ENCODE assay signal across 22 mouse cellular contexts in the genomic region with DNA sequence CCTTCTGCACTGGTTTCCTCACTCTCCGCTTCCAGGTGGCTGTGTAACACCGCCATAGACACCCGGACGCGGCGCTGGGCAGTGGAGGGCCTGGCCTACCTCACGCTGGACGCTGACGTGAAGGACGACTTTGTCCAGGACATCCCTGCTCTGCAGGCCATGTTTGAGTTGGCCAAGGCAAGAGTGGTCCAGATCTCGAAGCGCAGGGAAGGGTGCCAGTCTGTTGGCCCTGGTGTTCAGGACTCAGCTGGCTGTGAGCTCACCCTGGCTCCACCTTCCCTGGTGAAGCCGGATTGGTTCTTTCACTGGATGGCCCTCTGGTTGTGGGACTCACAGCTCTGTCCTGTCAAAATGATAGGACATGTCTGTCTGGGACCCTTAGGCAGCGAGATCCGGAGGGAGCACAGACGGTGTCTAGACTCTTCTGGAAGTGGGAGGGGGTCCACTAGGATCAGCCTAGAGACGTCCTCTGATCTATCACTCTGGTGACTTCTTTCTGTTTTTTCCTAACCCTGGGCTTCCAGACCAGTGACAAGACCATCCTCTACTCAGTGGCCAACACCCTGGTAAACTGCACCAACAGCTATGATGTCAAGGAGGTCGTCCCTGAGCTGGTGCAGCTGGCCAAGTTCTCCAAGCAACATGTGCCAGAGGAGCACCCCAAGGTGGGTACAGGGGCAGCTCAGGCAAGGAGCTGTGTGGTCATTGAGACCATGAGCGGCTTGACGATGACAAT. TPM values are rescaled to one million over a fixed set of nuclear protein-coding genes. Genes with fewer than 3 reads are reported as not detected.
DNase-seq lines count a peak whose midpoint lies in the region; ATAC-seq and TF ChIP-seq lines count a peak whose summit lies in the region.
"Had no signal": no experiment of that assay in that cellular context is flagged by ENCODE, and none has a peak within 500 bp of the region (broad histone marks: within the 10 kb centered on the region; RNA-seq: fewer than 3 reads in every experiment).

No protein-coding gene starts in this region.

- no peak overlapping the region for H3K4me3 ChIP-seq in hindbrain, embryonic 11.5 days (ENCODE audit: low read depth, low read length)
- no peak overlapping the region for H3K4me3 ChIP-seq in hindbrain, embryonic 13.5 days
- H3K4me3 ChIP-seq in G1E (ENCODE audit: low read depth, low read length): peak overlapping the region; percentile 21; the same call in 1 of the 2 replicates
- H3K4me3 ChIP-seq: left cerebral cortex, adult 2 months; limb, embryonic 12.5 days; myocyte had no signal

- H3K9ac ChIP-seq in hindbrain, embryonic 11.5 days (ENCODE audit: low read depth, low read length): no peak overlapping the region
- no peak overlapping the region for H3K9ac ChIP-seq in hindbrain, embryonic 13.5 days
- H3K9ac ChIP-seq: forebrain, embryonic 13.5 days; limb, embryonic 12.5 days; midbrain, embryonic 12.5 days had no signal

- H3K27me3 ChIP-seq in hindbrain, embryonic 11.5 days (ENCODE audit: control insufficient read depth, insufficient read depth, low read length): peaks cover 36% of the 10 kb centered on the region
- H3K27me3 ChIP-seq in hindbrain, embryonic 13.5 days: peaks cover 69% of the 10 kb centered on the region
- H3K27me3 ChIP-seq in G1E (ENCODE audit: insufficient read depth, low read length): no peaks in the 10 kb centered on the region; the same call in 1 of the 2 replicates

- H3K4me2 ChIP-seq in hindbrain, embryonic 11.5 days (replicated peaks; ENCODE audit: low read depth, low read length): no peak overlapping the region
- no peak overlapping the region for H3K4me2 ChIP-seq in hindbrain, embryonic 13.5 days

- no peak overlapping the region for H3K27ac ChIP-seq in hindbrain, embryonic 11.5 days (ENCODE audit: low read depth, low read length)
- H3K27ac ChIP-seq in hindbrain, embryonic 13.5 days: no peak overlapping the region
- H3K27ac ChIP-seq: forebrain, embryonic 13.5 days; left cerebral cortex, adult 2 months; limb, embryonic 12.5 days; midbrain, embryonic 12.5 days had no signal

- H3K4me1 ChIP-seq in hindbrain, embryonic 11.5 days (replicated peaks; ENCODE audit: control insufficient read depth, insufficient read depth, low read length): 0 out of 2 replicates have a peak, but pooled peaks cover 2% of the 10 kb centered on the region
- H3K4me1 ChIP-seq in hindbrain, embryonic 13.5 days (replicated peaks): peaks cover 22% of the 10 kb centered on the region
- H3K4me1 ChIP-seq in G1E (ENCODE audit: insufficient read depth, low read depth, low read length): no peaks in the 10 kb centered on the region

- H3K9me3 ChIP-seq in hindbrain, embryonic 11.5 days (ENCODE audit: control insufficient read depth, low read length): no peaks in the 10 kb centered on the region
- no peaks in the 10 kb centered on the region for H3K9me3 ChIP-seq in hindbrain, embryonic 13.5 days
- H3K9me3 ChIP-seq in G1E (replicated peaks): peaks cover 44% of the 10 kb centered on the region
- H3K9me3 ChIP-seq: forebrain, embryonic 13.5 days; limb, embryonic 12.5 days; midbrain, embryonic 12.5 days had no signal

- TF ChIP-seq CTCF in G1E (IDR thresholded peaks at IDR 0.05; ENCODE audit: low read depth, low read length): no peak

- no peaks in the 10 kb centered on the region for H3K36me3 ChIP-seq in hindbrain, embryonic 11.5 days (ENCODE audit: control insufficient read depth, insufficient read depth, low read length)
- no peaks in the 10 kb centered on the region for H3K36me3 ChIP-seq in hindbrain, embryonic 13.5 days
- H3K36me3 ChIP-seq in G1E (replicated peaks): no peaks in the 10 kb centered on the region
- H3K36me3 ChIP-seq: limb, embryonic 12.5 days; midbrain, embryonic 12.5 days had no signal

- WGBS in hindbrain, embryonic 11.5 days: 32% methylated on average over 20 of the region's 20 CpGs
- WGBS in hindbrain, embryonic 13.5 days: 27% methylated on average over 20 of the region's 20 CpGs

- no peak for ATAC-seq in hindbrain, embryonic 11.5 days (ENCODE audit: low FRiP score)
- ATAC-seq in hindbrain, embryonic 13.5 days (ENCODE audit: low FRiP score): no peak
- no peak for ATAC-seq in G1E (ENCODE audit: extremely low read depth, insufficient number of reproducible peaks, low FRiP score, poor library complexity, severe bottlenecking)
- ATAC-seq in hematopoietic stem cell, adult 5-6 weeks (replicated peaks in 1 of 2; ENCODE audit: insufficient read depth in 1 of 2, low FRiP score in 2 of 2, low TSS enrichment in 1 of 2, low read depth in 1 of 2, poor library complexity in 2 of 2, severe bottlenecking in 2 of 2): peak; percentile 16 to 27; a peak in 1 of 4 replicates
- ATAC-seq: forebrain, embryonic 13.5 days; hindbrain, embryonic 16.5 days; intestine, postnatal 0 days had no signal

- peak; percentile 49 to 67 for DNase-seq in cerebellum, postnatal 10 days
- no peak for DNase-seq in cerebellum, postnatal 36 days
- peak; percentile 16 for DNase-seq in hindbrain, embryonic 11.5 days (ENCODE audit: low spot score)
- DNase-seq in G1E (ENCODE audit: low spot score): no peak
- DNase-seq in spleen, postnatal 36 days (ENCODE audit: low spot score in 2 of 2): no peak
- DNase-seq in spleen, postnatal 14 days (ENCODE audit: low spot score in 2 of 2): no peak
- DNase-seq: cerebellum, adult 11 months; kidney, postnatal 25 days; right cerebral cortex, adult 18-20 months; spleen, adult 18-20 months; thymus, postnatal 14 days had no signal

RNA-seq across cellular contexts. Expression of a gene that starts 18.7 kb away (rescaled TPM):
- polyA plus RNA-seq in hindbrain, embryonic 11.5 days (2014; fragmentation: Nextera tagmentation; extraction: Ambion mirVana): 0.42 and 0.45 TPM in 2 replicates
- 1.2 and 1.3 TPM in 2 replicates for polyA plus RNA-seq in hindbrain, embryonic 13.5 days (2015; fragmentation: Nextera tagmentation; extraction: Ambion mirVana)
- 0.38 TPM in 1 of 2 replicates, not detected in the other for total RNA-seq in G1E (2014; fragmentation: Nextera tagmentation)
- total RNA-seq in G1E (2017): 0.12 and 0.33 TPM in 2 replicates
- polyA plus RNA-seq in G1E (2012): 0.01 and 0.02 TPM in 2 replicates
- total RNA-seq in hematopoietic stem cell, adult 5-6 weeks (2017): 0.15 and 1.6 TPM in 2 replicates
- total RNA-seq: neutrophil, adult 5-6 weeks had no signal

RNA-seq across cellular contexts. Expression of a gene that starts 20.9 kb away (rescaled TPM):
- polyA plus RNA-seq in hindbrain, embryonic 11.5 days (2014; fragmentation: Nextera tagmentation; extraction: Ambion mirVana): 19.8 and 22.9 TPM in 2 replicates
- polyA plus RNA-seq in hindbrain, embryonic 13.5 days (2015; fragmentation: Nextera tagmentation; extraction: Ambion mirVana): 27.3 and 35.3 TPM in 2 replicates
- total RNA-seq in G1E (2014; fragmentation: Nextera tagmentation): 27.6 and 38.6 TPM in 2 replicates
- total RNA-seq in G1E (2017): 18.6 and 23.2 TPM in 2 replicates
- 92.9 and 93.8 TPM in 2 replicates for polyA plus RNA-seq in G1E (2012)
- 28.5 and 30.5 TPM in 2 replicates for total RNA-seq in hematopoietic stem cell, adult 5-6 weeks (2017)

RNA-seq across cellular contexts. Expression of a gene that starts 22.1 kb away (rescaled TPM):
- 0.85 and 1.3 TPM in 2 replicates for polyA plus RNA-seq in hindbrain, embryonic 11.5 days (2014; fragmentation: Nextera tagmentation; extraction: Ambion mirVana)
- polyA plus RNA-seq in hindbrain, embryonic 13.5 days (2015; fragmentation: Nextera tagmentation; extraction: Ambion mirVana): 1.00 and 1.0 TPM in 2 replicates
- 3.8 and 9.1 TPM in 2 replicates for total RNA-seq in G1E (2014; fragmentation: Nextera tagmentation)
- total RNA-seq in G1E (2017): 5.5 and 7.7 TPM in 2 replicates
- 0.28 and 0.33 TPM in 2 replicates for polyA plus RNA-seq in G1E (2012)
- 14.1 and 30.8 TPM in 2 replicates for total RNA-seq in hematopoietic stem cell, adult 5-6 weeks (2017)

RNA-seq across cellular contexts. Expression of a gene that starts 37.1 kb away (rescaled TPM):
- polyA plus RNA-seq in hindbrain, embryonic 11.5 days (2014; fragmentation: Nextera tagmentation; extraction: Ambion mirVana): 0.09 and 0.22 TPM in 2 replicates
- polyA plus RNA-seq in hindbrain, embryonic 13.5 days (2015; fragmentation: Nextera tagmentation; extraction: Ambion mirVana): 0.71 and 0.80 TPM in 2 replicates
- total RNA-seq in G1E (2014; fragmentation: Nextera tagmentation): not detected in 2 replicates
- 0.05 TPM in 1 of 2 replicates, not detected in the other for total RNA-seq in G1E (2017)
- not detected in 2 replicates for polyA plus RNA-seq in G1E (2012)
- total RNA-seq in hematopoietic stem cell, adult 5-6 weeks (2017): not detected in 2 replicates
- total RNA-seq: left cerebral cortex, adult 2 months; neutrophil, adult 5-6 weeks had no signal
- polyA plus RNA-seq: cortical plate, adult 2 months had no signal

RNA-seq across cellular contexts. Expression of a gene that starts 38.7 kb away (rescaled TPM):
- polyA plus RNA-seq in hindbrain, embryonic 11.5 days (2014; fragmentation: Nextera tagmentation; extraction: Ambion mirVana): 14.6 and 15.7 TPM in 2 replicates
- polyA plus RNA-seq in hindbrain, embryonic 13.5 days (2015; fragmentation: Nextera tagmentation; extraction: Ambion mirVana): 12.3 and 13.4 TPM in 2 replicates
- 21.3 and 24.6 TPM in 2 replicates for total RNA-seq in G1E (2014; fragmentation: Nextera tagmentation)
- total RNA-seq in G1E (2017): 13.4 and 16.0 TPM in 2 replicates
- 10.3 and 13.6 TPM in 2 replicates for polyA plus RNA-seq in G1E (2012)
- total RNA-seq in hematopoietic stem cell, adult 5-6 weeks (2017): 15.2 and 21.4 TPM in 2 replicates

Comparison
In these comparisons a context has a peak if more than half of its experiments do, and no peak if none do; other contexts are left out.
1. DNase-seq: peak in cerebellum, postnatal 10 days (2 of 2) and hindbrain, embryonic 11.5 days (single experiment); none in cerebellum, postnatal 36 days (0 of 2), G1E (single experiment), spleen, postnatal 36 days (0 of 2) and spleen, postnatal 14 days (0 of 2).
2. ATAC-seq: peak in hematopoietic stem cell, adult 5-6 weeks (2 of 2); none in hindbrain, embryonic 11.5 days (single experiment), hindbrain, embryonic 13.5 days (single experiment) and G1E (single experiment).